Mouse (Mus musculus) liver, embryonic 14.5 days (tissue): Measurements from ENCODE around the gene Fkbp2.

Experiments
- CTCF ChIP-seq: IDR thresholded peaks from 2 replicates; pipeline ENCODE4 v1.5.1; 2016; ENCODE audit warnings: antibody characterized with exemption, low read depth, control low read depth
- EP300 ChIP-seq: IDR thresholded peaks from 2 replicates; pipeline ENCODE4 v1.6.1; 2016; ENCODE audit warnings: antibody characterized with exemption, low read depth

- TF ChIP-seq CTCF (peak; percentile 25; the same call in 1 of the 2 replicates), EP300 (no peak)
Observed at GRCm38 (mm10) chr19:6974211-6975205, 5.8 kb downstream of the Fkbp2 start, which contains the start of gene Ppp1r14b.
